Mouse (Mus musculus): ENCODE measurements around the gene Ucn.

The Ucn gene

DNA sequence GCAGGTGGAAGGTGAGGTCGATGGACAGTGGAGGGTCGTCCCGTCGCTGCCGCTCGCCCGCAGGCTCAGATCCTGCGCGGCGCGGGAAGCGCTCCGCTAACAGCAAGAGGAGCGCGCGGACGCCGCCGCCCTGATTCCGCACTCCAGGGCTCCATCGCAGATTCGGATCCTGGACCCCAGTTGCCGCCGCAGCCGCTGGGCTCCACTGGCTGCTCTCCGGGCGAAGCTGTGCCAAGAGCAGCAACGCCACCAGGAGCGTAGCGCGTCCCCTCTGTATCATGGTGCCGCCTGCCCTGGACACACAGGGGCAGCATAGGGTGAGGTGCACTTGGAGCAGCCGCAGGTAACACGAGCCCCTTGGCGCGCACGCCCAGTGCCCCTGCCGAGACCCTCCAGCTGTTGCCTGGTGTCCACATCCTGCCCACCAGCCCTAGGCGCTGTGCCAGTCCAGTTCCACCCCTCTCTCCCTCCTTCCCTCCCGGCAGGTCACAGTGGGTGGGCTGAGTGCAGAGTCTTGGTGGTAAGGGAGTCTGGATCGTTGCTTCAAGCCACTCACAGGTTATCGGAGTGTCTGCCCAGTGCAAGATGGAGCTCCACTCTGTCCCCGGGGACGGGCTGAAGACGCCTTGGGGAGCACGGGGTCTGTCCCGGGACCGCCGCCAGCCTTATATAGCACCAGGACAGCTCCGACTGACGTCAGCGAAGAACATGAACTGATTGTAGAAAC, at the start of gene Ucn:
Gene Ucn, minus strand, starts transcription at position 589 of the 727 bp plus-strand sequence.
- in situ Hi-C loops (cut with MboI, MseI), result no loop called here

DNA sequence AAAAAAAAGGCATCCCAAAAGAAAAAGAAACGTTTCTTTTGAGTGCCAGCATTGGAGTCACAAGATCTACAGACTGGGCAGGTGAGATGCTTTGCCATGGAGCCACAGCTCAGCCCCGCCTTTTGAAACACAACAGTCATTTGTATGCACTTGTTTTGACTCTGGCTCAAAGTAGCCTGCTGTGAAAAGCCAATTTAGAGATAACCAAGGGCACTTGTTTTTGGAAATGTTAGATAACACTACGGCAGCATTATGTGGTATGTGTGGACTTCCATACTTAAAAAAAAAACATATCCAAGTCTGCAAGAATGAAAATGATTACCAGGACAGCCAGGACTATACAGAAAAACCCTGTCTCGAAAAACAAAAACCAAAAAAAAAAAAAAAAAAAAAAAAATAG, 45.0 kb upstream of the Ucn start:
- in situ Hi-C loops (cut with MboI, MseI), result loop anchor here (10.0 kb wide), 1 partner anchor 341 kb away; the partner anchor contains the start of genes Slc4a1ap and Supt7l

DNA sequence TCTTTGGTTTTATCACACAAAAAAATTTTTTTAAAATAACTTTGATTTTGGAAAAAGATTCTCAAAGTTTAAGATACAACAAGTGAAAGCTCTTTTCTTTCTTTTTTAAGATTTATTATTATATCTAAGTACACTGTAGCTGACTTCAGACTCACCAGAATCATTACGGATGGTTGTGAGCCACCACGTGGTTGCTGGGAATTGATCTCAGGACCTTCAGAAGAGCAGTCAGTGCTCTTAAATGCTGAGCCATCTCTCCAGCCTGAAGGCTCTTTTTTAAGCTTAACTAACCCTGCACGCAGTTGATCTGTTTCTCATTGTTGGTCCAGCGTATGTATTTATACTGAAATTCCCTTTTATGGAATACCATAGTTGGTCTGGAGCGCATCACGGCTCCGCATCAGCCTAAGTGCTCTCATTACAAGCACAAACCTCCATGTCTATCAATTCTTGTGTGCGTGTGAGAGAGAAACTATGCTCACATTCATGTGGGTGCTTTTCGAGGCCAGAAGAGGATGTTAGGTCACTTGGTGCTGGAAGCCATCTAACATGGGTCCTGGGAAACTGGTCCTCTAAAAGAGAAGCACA, 42.6 kb upstream of the Ucn start:
- in situ Hi-C loops (cut with MboI, MseI), result loop anchor here (10.0 kb wide), 1 partner anchor 344 kb away; the partner anchor contains the start of genes Slc4a1ap and Supt7l

DNA sequence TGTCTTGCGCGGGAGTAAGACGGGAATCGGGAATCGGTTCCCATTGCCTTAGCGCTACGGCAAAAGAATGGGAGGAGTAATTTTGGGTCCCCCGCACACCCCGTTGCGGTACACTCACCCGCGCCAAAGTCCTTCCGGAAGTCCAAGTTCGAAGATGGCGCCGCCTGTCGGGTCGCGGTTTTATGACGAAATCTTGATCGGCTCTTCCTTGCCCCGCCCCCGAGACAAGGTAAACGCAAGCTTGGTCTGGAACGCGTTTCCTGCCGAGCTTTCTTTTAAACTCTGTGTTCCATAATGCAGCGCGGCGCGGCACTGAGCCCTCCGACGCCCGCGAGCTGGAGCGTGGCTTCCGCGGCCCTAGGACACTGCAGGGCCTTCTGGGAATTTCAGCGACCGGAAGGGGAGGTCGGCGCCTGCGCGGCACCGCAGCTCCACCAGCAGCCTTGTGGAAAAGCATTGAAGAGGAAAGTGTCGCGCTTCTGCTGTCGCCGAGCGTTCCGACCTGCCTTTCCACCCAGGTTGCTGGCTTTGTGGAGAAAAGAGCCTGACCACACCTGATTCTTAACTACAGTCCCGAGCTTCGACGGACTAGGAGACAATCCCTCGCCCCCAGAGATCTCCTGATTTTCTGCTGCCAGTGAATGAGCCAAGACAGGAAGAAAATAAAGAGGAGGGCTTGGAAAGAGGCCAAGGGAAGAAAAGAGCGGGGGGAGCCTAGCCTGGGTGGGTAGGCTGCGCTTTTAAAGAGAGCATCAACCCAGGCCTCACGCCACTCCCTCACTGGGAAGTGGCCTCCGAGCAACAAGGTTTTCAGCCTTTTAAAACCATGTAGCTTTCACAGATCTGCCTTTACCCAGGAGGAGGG, 41.4 kb upstream of the Ucn start, which contains the start of the genes Gm29609 and Gtf3c2:
Gene Gm29609, minus strand, starts transcription at position 146 of the 865 bp plus-strand sequence.
Gene Gtf3c2, minus strand, starts transcription at position 379 of the 865 bp plus-strand sequence.
- in situ Hi-C loops (cut with MboI, MseI), result loop anchor here (10.0 kb wide), 2 partner anchors 125 to 345 kb away; partner anchors contain the start of genes Cad, Slc4a1ap and Supt7l

DNA sequence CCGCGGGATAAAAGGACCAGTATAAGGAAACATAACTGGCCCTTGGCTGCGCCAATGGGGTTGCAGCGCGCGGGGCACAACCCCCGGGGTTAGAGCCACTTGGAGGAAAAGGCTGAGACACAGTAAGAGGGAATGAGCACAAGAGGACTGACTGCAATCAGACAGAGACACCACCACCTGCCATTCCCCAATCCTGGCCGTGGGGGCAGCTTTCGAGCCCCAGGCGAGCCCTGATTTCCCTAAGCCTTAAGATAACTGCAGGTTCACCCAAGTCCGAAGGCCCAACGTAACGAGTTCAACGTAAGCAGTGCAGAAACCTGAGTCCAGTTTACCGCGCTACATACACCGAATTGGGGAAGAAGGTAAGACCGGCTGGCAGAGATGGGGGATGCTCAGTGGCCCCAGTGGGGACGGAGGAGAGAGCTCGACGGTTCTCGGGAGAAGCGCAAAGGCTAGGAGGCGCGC, 40.7 kb upstream of the Ucn start:
- in situ Hi-C loops (cut with MboI, MseI), result loop anchor here (10.0 kb wide), 1 partner anchor 125 kb away; the partner anchor contains the start of gene Cad

DNA sequence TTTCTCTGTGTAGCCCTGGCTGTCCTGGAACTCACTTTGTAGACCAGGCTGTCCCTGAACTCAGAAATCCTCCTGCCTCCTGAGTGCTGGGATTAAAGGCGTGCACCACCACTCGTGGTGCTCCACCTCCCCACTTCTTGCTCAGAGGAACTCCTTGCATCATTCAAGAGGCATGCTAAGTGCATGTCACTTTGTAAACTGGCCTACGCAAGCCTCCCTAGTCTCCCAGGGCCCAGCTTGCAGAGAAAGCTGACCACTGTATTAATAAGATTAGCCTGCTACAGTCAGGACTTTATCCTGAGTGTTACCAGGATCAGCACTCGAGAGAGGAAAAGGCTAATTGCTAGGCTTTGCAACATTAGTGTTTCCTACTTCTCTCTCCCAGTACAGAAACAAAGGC, 30.0 kb upstream of the Ucn start:
- in situ Hi-C loops (cut with MboI, MseI), result no loop called here

DNA sequence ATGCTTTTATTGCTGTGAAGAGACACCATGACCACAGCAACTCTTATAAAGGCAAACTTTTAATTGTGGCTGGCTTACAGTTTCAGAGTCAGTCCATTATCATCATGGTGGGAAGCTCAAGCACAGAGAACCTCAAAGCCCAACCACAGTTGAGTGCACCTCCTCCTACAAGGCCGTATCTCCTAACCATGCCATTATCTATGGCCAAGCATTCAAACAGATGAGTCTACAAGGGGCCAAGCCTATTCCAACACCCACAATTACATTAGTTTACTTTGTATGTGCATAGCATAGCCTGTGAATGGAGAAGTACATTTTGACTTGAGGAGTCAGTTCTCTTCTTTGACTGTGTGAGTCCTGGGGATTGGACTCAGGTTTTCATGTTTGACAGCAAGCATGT, 26.2 kb upstream of the Ucn start:
- in situ Hi-C loops (cut with MboI, MseI), result no loop called here

DNA sequence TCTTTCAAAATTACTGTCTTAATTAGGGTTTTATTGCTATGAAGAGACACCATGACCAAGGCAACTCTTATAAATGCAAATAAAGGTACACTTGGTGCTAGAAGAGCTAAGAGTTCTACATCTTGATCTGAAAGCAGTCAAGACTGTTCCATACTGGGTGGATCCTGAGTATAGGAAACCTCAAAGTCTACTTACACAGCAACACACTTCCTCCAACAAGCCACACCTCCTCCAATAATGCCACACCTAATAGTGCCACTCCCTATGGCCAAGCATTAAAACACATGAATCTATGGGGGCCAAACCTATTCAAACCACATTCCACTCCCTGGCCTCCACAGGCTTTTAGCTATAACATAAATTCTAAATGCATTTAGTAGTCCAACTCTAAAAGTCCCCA, 23.8 kb upstream of the Ucn start:
- in situ Hi-C loops (cut with MboI, MseI), result no loop called here

DNA sequence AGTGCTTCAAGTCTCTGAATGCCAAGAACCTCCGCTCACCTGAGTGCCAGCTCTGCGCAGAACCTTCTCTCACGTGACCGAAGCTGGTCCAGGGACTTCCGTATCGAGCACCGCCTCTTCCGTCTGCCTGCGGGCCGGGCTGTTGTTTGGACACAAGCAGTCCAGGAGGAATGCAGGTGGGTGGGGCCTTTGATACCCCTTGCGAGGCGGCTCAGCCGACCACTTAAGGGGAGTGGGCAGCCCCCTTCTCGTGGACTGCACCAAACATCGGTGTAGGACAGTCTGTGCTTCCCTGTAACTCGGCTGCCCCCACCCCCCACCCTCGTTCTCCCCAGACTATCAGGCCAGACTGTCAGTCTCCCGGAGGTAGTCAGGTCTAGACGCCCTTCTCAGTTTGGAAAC, 15.5 kb upstream of the Ucn start, which contains the start of gene Mpv17:
Gene Mpv17, minus strand, starts transcription at position 100 of the 402 bp plus-strand sequence.
- in situ Hi-C loops (cut with MboI, MseI), result no loop called here

DNA sequence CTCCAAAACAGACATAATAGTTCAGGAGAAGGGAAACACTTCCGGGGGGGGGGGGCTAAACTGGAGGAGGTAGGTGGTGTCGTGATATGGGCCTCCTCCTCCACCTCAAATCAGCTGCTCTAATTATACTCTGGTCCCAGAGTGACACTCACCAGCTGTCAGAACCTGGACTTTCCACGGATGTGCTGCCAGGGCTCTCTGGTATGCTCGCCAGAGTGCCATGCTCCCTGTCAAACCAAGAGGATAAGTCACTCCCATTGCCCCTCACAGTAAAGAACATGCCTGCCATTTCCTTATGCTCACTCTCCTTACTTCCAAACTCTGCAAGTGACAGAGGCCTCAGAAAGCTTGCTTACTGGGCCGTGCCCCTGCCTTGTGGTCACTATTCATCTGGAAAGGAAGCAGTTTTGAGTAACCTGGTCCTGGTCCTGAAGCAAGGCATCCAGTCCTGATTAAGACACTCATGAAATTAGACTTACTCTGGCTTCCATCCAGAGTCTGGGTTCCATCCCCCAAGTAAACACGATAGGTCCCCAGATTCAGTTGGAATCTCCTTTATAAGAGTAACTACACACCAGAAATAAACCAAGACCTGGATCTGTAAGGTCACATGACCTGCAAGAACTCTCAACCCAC, 15.0 kb upstream of the Ucn start:
- in situ Hi-C loops (cut with MboI, MseI), result no loop called here

DNA sequence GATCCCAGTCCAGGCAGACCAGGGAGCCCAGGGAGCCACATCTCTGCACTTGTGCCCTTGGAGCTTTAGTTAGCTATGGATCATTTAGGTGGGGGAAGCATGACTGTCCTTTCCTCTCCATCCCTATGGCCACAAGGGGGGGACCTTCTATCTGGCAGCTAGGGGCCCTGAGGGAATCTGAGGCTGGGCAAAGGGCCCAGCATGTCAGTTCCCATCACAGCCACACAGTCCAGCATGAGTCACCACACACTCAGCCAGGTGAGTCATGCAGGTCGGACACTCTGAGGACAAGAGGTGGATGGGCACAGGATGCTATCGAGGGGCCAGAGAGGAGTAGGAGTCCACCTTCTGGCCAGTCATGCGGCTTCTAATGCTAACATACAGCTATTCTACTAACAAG, 13.1 kb upstream of the Ucn start:
- in situ Hi-C loops (cut with MboI, MseI), result no loop called here

DNA sequence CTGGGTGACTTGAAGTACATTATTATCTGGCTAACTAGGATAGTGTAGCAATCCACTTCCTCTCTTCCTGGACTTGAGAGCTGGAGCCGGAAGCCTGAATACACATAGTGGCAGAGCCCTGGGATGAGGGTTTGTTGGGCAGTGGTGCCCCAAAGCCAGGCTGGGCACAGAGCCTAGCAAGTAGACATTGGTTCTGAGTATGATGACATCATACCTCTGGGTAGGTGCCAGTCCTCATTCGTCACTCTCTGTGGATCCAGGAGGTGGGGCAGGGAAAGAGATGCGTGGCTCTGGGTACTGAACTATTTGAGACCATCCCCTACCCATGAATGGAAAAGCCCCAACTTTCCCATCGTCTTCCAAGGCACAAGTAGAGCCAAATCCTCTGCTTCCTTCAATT, 11.2 kb upstream of the Ucn start:
- in situ Hi-C loops (cut with MboI, MseI), result loop anchor here (5.0 kb wide), 1 partner anchor 62 kb away; no protein-coding TSS in a partner anchor

DNA sequence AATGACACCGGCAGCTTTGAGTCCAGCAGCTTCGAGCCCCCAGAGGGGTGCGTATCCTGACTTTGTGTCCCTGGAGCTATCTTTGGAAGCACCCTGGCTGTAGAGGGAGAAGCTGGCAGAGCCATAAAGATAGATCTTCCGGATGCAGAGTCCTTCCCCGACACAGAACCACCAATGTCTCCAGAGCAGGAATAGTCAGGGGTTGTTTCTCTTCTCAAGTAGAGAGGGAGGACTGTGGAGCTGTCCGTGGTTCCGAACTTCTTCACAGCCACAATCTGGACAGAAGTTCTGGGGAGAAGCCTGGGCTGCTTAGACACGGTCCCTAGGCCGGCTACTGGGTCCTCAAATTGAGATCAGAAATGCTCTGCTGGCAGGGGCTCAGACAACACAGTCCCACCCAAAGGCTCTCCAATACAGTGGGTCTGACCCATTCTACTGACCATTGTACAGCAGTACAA, 368 bp upstream of the Ucn start:
- in situ Hi-C loops (cut with MboI, MseI), result no loop called here

DNA sequence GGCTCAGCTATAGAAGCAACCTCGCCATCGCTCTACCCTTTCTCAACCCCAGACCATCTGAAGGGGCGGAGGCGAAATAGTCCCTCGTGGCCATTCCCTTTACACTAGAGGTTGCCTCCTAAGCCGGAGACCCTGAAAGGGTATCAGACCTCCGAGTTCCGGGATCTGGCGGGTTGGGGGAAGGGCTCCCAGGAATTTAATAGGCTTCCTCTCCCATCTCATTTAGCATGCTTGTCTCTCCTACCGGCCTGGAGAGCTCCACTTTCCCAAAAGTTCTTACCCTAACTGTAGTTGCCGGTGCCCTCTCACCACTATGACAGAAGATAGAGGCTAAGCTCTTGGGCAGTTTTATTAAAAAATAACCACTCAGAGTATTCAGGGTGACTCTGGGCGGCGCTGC, 971 bp downstream of the Ucn start:
- in situ Hi-C loops (cut with MboI, MseI), result no loop called here

DNA sequence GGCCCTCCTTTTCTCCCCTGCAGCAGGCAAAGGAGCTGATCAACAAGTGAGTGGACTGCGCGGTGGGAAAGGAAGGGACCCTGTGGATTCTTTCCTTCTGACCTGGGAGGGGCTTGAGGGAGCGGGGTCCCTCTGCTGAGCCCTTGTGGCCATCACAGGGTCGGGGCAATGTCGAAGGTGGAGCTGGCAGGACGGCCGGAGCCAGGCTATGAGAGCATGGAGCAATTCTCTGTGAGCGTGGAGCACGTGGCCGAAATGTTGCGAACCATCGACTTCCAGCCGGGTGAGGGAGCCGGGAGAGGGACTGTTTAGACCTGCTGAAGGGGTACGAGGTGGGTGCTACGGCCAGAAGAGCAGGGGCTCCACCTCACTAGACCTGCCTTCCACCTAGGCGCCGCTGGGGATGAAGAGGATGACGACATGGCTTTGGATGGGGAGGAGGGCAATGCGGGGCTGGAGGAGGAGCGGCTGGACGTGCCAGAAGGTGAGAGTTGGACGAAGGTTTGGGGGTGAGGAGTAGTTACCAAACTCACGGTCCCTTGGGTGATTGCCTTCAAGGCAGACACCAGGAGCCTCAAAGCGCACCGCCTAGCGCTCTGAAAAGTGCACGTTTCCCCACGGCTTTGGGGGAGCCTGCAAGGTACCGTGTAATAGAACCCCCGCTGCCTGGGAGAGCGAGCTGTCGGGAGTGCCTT, 1.8 kb downstream of the Ucn start:
- in situ Hi-C loops (cut with MboI, MseI), result no loop called here

DNA sequence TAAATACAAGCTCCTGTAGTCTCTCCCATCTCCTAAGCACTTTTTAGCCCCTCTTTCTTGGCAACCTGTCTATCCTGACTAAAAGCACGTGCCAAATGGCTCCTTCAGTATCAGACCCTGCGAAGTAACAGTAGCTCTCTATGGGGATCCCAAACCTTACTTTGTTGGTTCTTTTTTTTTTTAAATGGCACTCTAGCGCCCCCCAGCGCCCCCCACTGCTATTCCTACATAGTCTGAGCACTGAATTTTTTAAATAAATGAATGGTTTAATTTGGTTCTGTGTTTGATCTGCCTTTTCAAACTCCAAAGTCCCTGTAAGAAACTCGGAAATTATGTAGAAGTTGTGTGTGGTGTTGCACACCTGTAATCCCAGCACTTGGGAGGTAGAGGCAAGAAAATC, 12.6 kb downstream of the Ucn start:
- in situ Hi-C loops (cut with MboI, MseI), result no loop called here

DNA sequence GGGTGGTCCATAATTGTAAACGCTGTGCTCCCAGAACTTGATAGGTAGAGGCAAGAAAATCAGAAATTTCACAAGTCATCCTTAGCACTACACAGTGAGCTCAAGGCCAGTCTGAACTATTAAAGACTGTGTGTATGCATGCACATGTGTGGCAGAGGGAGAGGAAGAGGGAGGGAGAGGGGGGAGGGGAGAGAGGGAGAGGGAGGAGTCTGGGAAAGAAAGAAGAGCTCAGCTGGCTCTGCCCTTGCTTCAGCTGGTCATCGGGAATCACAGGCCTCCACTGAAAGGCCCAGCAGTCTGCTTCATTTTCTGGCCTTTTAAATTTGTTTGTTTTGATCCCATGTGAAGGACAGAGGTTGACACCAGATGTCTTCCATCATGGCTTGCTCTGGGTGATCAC, 15.1 kb downstream of the Ucn start:
- in situ Hi-C loops (cut with MboI, MseI), result no loop called here

DNA sequence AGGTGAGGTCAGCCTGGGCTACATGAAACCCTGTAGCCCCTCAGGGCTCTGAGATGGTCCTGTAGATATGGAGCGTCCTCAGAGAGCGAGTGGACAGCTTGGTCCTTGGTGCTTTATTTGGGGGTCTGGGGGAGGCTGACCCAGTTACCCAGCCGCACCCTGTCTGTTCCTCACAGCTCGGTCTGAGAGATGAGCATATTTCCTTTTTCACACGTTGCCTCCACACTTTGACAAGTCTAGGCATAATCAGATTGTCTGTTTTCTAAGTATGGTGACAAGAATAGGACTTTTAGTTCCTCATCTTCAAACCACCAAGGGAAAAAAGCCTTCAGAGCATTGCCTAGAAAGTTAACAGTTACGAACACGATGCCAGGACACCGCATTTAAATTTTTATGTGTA, 17.5 kb downstream of the Ucn start:
- in situ Hi-C loops (cut with MboI, MseI), result no loop called here

DNA sequence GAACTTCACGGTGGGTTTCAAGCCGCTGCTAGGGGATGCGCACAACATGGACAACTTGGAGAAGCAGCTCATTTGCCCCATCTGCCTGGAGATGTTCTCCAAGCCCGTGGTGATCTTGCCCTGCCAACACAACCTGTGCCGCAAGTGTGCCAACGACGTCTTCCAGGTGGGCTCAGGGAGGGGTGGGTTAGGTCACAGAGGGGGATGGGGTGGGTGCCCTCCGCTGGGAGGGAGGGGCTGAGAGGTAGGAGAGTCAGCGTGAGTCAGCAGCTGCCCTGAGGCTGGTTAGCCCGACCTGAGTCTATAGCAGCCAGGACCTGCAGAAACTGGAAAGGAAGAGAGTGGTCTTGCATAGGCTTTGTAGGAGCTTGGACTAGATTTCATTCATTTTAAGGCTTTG, 21.7 kb downstream of the Ucn start:
- in situ Hi-C loops (cut with MboI, MseI), result no loop called here

DNA sequence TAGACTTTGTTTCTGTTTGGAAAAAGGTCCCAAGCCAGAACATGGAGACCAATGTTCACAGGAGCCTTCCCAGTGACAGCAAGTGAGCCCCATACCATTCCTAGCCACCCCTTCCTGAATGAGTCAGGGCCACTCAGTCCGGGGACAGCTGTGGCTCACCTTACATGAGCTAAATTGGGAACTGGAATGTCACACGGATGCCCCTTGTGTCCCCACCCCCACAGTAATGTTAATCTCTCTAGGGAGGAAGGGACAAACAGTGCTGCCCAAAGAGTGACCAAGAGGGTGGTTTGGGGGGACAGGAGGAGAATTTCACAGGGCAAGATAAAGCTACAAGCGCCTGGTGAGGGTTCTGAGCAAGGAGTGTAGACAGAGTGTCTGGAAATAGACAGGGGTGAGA, 22.3 kb downstream of the Ucn start, which contains the start of gene Trim54:
Gene Trim54, plus strand, starts transcription at position 359 of the 400 bp plus-strand sequence.
- in situ Hi-C loops (cut with MboI, MseI), result no loop called here

Data from T-helper 2 cell (primary cell).